Mouse (Mus musculus): Measurements from ENCODE around the gene Bola1.
"Not testable (repeated sequence)": the region's sequence is repeated elsewhere in the genome, so short reads cannot be mapped to it uniquely, and the experiment has no call there.

Bola1 gene

GRCm38 (mm10) chr3:96219661-96220130 is at the start of gene Bola1, which contains the start of gene Hist2h2ab:
Gene Bola1 (minus strand): TSS chr3:96219709.
Gene Hist2h2ab (plus strand): TSS chr3:96219865.
- peak; percentile 68 to 79 for DNase-seq (ENCODE audit: low spot score in 2 of 2)

- DNase-seq (ENCODE audit: low spot score in 2 of 2): not testable (repeated sequence)
Observed at GRCm38 (mm10) chr3:96268776-96269378, 49.4 kb upstream of the Bola1 start.

GRCm38 (mm10) chr3:96268051-96268775 is 48.7 kb upstream of the Bola1 start, which contains the start of gene Hist2h3b:
Gene Hist2h3b (plus strand): TSS chr3:96268654.
- peak; percentile 80 to 85 for DNase-seq (ENCODE audit: low spot score in 2 of 2)

DNA sequence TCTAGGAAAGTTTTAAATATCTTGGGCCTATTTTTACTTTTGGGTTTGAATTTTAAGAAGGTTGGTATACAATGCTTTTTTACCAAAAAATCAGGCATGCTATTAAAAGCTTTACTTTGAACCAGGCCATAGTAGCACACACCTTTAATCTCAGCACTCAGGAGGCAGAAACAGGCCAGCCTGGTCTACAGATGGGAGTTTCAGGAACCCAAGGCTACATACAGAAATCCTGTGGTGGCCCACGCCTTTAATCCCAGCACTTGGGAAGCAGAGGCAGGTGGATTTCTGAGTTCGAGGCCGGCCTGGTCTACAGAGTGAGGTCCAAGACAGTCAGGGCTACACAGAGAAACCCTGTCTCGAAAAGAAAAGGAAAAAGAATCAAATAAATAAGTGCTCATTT is 48.0 kb upstream of the Bola1 start:
- DNase-seq (ENCODE audit: low spot score in 2 of 2): no peak

DNA sequence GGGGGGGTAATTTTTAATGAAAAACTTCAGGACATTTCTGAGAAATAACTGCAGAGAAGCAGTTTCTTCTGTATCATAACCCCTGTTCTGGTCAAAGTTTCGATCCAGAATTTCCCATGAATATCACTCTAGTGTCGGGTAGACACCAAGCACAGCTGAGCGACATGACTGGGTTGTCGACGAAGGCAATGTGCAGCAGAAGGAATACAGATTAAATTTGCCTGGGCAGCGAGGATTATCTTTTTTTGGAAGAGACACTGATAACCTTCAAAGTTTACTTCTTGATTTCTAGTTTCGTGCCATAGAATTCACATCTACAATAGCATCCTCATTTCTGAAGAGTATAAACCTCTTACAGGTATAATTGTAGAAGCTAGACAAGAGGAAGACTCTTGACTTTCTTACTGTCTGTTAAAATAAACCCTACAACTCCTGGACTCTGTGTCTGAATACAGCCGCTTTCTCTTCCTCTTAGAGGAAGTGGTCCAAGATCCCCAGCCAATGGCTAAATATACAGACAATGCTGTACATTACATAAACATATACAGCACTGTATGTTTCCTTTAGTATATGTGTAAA is 46.7 kb upstream of the Bola1 start:
- no peak for DNase-seq (ENCODE audit: low spot score in 2 of 2)

- no peak for DNase-seq (ENCODE audit: low spot score in 2 of 2)
Observed at GRCm38 (mm10) chr3:96264404-96264949, 45.0 kb upstream of the Bola1 start.

- no peak for DNase-seq (ENCODE audit: low spot score in 2 of 2)
Observed at GRCm38 (mm10) chr3:96263558-96264403, 44.3 kb upstream of the Bola1 start.

GRCm38 (mm10) chr3:96262979-96263550 is 43.6 kb upstream of the Bola1 start, which contains the start of gene Hist2h4:
Gene Hist2h4 (minus strand): TSS chr3:96263311.
- DNase-seq (ENCODE audit: low spot score in 2 of 2): peak; percentile 96

DNA sequence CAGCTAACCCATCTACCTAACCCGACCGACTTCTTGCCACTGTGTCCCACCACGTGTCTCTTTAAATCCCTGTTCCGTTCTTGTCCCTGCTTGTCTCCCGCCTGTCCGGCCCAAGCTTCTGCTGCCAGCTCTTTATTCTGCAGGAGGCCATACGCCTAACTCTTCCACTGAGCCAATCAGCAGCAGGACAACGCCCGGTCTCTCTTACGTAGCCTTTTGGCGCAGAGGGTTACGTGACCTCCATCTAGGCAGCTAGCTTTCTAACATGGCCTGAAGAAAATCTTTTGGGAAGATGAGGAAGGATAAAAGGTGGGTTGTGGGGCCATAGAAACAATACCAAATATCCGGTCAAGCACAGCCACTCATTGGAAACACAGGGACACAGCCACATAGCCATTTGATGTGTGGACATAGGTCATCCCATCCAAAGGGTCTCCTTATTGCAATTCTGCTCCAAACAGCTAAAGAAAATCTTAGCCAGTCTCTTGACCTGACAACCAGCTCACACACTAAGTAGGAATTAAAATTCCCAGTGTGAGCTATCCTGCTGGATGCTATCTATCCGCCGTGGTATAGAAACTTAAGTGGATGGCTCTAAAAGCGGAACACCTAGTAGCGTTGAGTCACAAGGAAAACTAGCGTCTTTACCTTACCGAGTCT is 42.8 kb upstream of the Bola1 start:
- peak; percentile 79 to 89 for DNase-seq (ENCODE audit: low spot score in 2 of 2)

DNA sequence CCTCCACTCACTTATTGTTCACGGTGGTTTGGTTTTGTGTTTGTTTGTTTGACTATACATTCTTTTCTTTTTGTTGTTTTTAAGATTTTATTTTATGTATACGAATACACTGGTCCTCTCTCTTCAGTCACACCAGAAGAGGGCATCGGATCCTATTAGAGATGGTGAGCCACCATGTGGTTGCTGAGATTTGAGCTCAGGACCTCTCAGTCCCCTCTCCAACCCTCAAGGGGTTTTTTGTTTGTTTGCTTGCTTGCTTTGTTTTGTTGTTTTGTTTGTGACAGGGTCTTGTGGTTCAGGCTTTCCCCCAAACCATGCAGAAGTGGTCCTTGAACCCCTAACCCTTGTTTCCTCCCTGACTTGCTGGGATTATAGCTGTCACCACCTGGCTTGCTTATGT is 42.1 kb upstream of the Bola1 start:
- no peak for DNase-seq (ENCODE audit: low spot score in 2 of 2)

DNA sequence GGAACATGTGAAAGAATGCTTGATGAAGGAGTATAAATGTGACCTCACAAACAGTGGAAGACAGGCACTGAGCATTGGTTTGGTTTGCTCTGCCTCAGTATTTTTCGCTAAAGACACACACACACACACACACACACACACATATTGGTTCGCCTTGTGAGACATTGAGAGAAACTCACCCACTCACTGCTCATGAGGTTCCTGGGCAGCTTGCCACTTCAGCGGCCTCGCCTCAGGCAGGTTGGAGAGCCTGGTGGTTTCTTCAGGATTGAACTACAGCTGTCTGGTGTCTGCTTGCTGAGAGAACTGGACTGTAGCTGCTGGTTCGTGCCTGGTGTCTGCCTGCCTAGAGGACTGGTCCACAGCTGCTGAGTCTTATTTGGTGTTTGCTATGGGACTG is 40.7 kb upstream of the Bola1 start:
- DNase-seq (ENCODE audit: low spot score in 2 of 2): no peak

DNA sequence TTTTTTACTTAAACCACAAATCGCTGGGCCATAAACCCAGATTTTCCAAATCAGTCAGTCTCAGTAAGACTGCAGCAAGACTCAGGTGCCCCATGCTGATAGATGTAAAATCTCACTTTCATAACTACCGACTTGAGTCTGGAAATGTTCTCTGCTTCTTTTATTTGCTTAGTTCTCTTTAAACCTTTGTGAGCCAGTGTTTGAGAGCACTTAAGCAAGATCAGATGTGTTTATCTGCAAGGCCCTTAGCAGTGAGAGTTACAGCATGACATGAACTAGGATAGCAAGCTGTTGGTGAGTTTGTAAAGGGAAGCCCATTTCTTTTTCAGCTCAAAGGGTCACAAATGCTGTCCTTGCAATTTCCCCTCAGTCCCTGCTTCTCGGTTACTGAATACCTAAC is 37.7 kb upstream of the Bola1 start:
- no peak for DNase-seq (ENCODE audit: low spot score in 2 of 2)

- no peak for DNase-seq (ENCODE audit: low spot score in 2 of 2)
Observed at GRCm38 (mm10) chr3:96255926-96256593, 36.6 kb upstream of the Bola1 start.

DNA sequence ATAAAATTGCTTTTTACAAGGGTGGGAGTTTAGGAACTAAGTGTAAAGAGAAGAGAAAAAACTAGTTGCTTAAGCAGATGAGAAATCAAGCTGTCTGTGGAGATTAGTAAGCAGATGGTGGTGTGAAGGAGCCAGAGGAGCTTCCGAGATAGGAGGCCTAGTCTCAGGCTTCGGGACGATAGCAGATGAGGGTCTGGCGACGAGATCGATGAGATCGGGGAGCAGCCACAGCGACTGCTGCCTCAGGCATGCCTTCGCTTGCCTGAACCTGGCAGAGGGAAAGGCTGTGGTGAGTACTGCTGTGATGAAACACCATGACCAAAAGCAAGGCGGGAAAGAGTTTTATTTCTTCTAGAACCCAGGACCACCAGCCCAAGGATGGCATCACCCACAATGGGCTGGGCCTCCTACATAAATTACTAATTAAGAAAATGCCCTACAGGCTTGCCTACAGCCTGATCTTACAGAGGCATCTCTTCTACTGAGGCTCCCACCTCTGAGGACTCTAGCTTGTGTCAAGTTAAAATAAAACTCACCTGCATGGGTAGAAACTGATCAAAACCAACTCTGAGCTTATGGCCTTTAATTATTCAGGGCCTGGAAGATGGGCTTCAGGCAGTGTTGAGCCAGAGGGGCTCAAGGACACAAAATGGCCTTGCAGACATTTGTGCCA is 35.3 kb upstream of the Bola1 start:
- DNase-seq (ENCODE audit: low spot score in 2 of 2): no peak

DNA sequence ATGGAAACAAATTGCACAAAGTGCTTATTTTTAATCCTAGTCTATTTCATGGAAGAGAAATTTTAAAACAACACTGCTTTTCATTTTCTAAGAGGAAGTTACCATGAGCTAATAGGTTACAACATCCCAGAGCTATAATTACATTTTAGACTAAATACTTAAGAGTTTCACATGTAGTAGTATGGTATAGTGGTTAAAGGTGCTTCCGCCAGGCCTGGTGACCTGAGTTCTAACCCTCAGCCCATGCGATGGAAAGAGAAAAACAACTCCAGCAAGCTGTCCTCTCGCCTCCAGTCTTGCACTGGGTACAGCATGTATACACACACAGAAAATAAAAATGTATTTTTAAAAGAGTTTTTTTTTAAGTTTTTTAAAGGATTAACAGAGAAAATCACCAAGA is 32.3 kb upstream of the Bola1 start:
- no peak for DNase-seq (ENCODE audit: low spot score in 2 of 2)

DNA sequence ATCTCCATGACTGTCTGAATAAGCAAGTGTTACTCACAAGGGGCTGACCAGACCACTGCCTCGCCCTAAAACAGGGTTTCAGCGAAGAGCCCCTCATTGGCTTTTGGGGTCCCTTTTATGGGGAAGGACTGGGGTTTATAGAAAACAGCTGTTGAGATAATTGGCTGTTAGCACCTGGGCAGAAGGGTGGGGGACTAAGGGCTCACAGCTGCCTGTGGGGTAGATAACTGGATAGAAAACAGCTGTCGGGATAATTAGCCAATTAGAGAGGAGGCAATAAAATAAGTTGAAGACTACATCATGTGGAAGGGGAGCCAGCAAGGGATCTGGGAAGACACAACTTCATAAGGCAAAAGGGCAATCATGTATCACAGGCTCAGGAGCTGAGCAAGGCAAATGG is 31.4 kb upstream of the Bola1 start:
- no peak for DNase-seq (ENCODE audit: low spot score in 2 of 2)

GRCm38 (mm10) chr3:96249034-96249345 is 29.5 kb upstream of the Bola1 start:
- no peak for DNase-seq (ENCODE audit: low spot score in 2 of 2)

DNA sequence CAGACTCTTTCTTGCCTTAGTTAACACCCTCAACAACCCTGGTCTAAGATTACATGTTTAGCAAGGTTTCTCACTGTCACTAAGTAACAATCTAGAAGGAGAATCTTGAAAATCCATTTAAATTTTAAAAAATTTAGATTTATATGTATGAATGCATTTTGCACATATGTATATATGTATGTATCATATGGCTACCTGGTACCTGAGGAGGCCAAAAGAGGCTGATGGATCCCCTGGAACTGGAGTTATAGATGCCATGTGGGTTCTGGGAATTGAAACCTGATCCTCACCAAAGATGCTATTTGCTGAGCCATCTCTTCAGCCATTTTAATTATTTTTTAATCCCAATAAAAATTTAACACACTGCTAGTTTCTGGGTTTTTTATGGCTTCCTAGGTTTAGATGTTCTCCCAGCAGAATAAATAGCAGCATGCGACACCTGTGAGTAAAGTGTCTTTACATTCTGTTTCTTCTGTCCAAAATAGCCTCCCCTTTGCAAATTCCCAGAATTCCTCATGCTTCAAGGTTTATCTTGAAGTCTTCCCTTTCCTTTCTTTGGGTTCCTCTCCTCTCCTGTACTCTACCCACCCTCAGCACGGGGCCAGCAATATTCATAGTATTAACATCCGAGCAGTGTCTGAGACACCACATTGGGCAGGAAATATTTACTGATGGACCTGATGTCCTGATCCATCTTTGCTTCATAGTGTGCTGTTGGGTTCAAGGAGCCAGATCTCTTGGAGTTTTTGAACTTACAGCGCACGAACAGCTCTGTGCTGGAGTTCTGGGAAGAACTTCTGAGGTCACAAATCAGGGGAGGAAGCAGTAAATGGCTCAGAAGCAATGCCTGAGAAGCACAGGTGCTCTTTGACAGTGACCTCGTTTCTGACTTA is 28.9 kb upstream of the Bola1 start:
- DNase-seq (ENCODE audit: low spot score in 2 of 2): no peak

Data from right cerebral cortex, postnatal 36 days (tissue).